Mouse (Mus musculus) layer of hippocampus, postnatal 14 days (tissue): ENCODE measurements at regions not wholly inside any gene's neighbourhood (a gene's known extent, or its start where the extent isn't known, plus 50 kb on each side); places are given as distances from the start of the nearest gene placed in this dataset.
A peak's percentile ranks its signal among the peaks of the same experiment; 100 is the strongest.
"Not testable (repeated sequence)": the region's sequence is repeated elsewhere in the genome, so short reads cannot be mapped to it uniquely, and the experiment has no call there.

ENCODE experiments used
- DNase-seq, 2 experiments: peaks; one replicate each; pipeline ENCODE4 v3.0.0; 2021 to 2022; ENCODE audit warnings: low spot score in 2 of 2, mixed read lengths in 1 of 2

DNA sequence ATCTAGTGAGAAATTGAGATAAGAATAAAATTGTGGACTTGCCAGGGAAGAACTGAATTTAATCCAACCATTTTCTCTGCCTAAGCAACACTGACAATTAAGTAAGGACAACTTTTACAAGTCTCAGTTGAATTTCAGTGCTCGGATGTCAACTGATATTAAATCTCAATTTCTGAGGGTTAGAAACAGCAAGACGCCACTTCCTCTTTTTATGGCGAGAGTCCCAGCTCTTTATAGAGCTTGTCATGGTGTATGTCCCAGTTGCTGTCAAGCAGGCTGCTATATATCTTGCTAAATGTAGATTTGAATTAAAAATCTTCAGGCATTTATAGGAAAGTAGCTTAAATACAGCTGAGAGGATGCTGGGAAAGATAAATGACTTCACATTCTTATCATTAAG, 697.8 kb upstream of the Got2 start:
- DNase-seq: no peak

DNA sequence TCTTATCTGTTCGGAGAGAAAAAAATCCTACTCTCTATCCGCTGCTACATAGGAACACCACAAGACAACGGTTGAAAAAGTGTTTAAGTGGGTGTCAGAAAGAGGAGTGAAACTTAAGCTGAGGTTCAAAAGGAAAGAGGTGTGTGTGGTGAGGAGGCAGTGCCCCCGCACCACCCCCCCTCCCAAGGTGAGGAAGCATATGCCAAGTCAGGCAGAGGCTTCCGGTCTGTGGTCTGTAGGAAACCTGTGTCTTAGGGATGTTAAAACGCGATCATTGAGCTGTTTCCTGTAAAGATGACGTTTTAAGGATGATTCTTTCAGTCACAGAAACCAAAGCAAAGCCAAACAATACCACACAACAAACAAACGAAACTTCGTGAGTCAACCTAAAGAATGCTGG, 664.2 kb upstream of the Got2 start:
- no peak for DNase-seq

DNA sequence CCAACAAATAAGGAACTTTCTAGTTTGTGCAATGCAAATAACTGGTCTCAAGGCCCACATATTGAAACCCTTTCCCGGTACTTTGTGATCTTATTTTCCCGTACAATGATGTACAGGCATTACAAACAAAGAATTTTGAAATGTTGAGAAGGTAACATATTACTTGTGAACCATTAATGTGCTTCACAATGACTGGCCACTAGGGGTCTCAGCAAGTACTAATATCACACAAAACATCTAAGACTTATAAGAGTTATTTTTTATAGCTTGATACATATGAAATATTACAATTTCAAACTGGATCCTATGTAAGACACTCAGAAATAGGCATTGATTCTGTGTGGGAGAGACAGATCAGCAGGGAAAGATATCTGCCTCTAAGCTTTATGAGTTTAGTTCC, 662.1 kb upstream of the Got2 start:
- DNase-seq: no peak

DNA sequence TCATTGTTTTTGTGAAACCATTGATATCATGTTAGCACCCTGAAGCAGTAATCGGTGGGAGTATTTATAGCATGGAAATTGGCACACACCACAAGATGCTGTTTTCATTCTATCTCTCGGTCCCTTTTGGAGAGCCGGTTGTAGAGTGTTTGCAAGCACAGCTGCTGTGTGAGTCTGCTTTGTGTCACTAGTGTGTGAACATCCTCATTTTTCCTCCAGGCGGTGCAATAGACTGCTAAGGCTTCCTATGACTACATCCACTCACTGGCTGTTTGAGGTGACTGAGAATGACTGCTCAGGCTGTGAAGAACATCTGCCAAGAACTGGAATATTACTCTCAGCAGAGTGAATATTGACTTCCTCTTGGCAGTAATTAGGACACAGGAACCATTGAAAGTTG, 660.3 kb upstream of the Got2 start:
- peak in 1 of 2 experiments; percentile 10 for DNase-seq

DNA sequence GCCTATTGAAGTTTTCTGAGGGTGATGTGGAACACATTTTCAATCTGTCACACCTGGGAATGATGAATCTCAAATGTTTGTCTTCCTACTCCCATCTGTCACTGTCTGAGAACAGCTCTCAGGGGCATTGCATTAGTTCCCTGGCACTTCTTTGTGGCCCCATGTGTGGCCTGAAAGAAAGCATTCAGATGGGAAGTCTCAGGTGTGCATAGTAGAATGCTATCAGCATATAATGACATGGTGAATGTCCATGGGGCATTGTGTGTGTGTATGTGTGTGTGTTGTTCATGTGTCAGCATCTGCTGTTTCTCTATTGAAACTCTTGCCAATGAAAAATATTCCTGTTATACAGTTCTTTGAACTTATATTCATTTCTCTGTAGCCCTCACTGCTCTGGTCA, 659.8 kb upstream of the Got2 start:
- DNase-seq: no peak

DNA sequence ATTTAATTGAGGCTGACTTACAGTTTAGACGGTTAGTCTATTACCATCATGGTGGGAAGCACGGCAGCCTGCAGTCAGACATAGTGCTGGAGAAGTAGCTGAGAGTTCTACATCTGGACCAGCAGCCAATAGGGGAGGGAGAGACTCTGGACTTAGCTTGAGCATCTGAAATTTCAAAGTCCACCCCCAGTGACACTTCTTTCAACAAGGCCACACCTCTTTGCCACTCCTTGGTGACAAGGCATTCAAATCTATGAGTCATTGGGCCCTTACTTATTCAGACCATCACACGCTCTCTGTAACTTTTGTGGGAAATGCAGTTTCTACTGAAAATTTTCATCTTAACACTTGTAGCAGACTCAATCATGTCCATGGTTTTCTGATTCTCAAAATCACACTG, 653.9 kb upstream of the Got2 start:
- no peak for DNase-seq

DNA sequence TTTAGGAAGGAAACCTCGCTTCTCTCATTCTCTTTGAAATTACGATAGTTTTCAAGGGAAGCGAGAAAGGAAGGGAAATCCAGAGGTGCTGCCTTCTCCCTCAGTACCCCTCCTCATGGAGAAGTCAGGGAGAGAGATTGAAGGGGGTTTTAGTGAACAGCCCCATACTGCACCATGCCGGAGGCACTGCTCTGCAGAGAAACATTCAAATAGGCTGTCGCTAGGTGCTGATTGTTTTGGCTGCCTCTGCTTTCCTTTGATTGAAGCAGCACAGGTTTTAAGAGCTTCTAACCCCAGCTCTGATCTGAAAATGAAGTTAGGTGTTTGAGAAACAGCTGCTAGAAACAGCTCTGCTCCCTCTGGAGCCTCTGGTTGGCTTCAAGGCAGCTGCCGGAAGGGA, 610.5 kb upstream of the Got2 start:
- DNase-seq: no peak

DNA sequence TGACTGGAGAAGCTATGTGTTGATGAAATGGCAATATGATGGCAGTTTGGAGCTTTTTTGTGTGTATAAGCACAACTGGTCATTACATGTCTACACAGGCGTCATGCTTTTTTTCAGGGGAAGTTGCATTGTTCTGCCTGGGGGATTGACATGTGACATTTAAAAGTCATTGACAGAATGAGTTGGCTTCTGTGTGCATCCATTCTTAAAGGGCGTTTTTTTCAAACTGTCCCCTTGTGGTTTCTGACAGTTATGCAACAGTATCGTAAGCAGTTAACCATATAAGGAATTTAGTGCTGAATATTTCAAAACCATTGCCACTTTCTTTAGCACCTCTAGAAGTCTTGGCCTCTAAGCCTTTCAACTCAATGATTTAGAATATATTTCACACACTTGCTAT, 607.1 kb upstream of the Got2 start:
- DNase-seq: no peak

DNA sequence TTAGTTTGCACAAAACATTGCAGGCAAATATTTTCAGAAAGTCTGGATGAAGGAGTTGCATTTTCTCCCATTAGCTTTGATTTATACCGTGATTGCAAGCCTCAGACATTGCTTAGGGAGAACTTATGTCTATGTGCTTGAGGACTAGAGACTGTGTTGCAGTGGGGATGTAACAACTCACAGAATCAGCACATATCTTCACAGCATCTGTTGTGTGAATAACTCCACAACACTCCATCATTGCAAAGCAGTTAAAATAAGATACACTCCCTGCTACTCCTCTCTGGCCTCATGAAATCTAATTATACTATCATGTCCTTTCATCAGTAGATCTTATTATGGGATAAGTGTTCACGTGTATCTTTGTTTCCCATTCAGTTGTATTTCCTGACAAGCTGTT, 601.5 kb upstream of the Got2 start:
- DNase-seq: no peak

DNA sequence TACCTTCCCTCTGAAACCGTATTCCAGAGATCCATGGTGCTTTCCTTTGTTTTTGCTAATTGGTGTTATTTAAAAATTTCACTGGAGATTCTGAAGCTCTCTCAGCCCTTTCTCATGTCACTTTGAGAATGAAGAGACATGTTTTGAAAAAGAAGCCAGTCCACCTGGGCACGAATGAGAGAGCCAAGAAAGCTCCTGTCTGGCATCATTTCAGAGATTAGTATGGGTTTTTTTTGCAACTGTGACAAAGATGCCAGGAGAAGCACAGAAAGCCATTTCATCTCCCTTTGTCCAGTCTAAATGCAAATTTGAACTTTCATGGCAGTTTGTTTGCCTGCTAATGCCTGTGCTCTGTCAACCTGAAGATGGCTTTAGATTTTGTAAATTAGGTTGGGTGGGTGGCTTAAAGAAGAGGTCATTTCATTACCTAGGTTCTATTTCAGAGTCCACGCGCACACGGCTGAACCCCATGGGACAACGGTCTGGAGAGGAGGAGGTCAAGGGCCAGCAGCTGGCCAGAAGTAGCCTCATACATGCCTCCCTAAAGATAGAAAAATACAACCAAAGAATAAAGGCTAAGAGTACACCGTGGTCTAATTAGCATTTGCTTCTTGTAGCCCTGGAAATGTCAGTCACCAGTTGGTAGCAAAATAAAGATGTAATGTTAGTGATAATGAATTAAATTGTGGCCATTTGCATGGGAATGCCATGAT, 600.5 kb upstream of the Got2 start:
- no peak for DNase-seq

DNA sequence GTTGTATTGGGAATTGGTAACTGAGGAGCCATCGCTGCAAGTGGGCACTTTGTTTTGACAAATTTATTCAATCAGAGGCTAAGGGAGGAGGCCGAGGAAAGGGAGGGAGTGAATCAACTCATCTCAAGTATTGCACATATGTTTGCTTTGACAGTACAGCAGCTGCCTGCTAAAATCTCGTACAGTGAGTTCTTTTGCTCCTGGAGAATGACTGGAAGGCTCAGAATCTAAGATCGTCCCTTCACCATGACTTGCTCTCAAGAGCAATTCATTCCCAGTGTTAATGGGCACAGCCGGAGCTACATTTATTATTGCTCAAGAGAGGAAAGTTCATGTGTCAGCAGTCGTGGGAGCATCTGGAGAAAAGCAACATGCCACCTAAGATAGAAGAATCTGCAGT, 567.6 kb upstream of the Got2 start:
- peak; percentile 16 to 54 for DNase-seq

DNA sequence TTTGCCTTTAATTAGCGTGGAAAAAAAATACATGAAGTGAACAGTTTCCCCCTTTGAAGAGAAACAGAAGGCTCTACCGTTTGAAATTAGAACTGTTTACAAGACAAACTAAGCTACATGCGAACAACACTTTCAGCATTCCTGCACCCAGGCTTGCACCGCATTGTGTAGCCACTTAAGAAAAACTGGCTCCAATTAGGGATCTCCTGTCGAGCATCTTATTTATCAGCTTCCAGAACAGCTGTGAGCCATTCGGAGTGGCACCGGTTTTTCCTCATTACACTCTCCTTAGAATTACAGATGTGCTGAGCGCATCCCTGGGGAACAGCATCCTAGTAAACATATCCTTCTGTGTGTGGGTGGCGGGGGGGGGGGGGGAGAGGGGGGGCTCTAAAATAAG, 567.0 kb upstream of the Got2 start:
- peak; percentile 8 to 13 for DNase-seq

DNA sequence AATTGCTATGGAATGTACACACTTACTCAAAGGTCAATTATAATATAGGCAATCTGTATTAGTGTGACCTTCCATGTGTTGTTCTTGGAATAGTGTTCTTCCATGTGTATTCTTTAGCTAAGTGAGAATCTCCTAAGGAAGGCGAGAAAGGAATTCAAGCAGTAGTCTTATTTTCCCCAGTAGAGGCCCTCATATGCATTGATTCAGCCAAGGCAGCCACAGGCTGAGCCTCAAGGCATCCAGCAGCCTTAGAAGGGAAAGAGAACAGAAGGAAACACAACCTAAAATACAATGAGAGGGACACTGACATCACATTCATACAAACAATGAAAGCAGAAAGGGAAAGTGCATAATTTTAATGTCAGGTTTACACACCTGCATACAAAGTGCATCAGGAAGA, 541.4 kb upstream of the Got2 start:
- no peak for DNase-seq

DNA sequence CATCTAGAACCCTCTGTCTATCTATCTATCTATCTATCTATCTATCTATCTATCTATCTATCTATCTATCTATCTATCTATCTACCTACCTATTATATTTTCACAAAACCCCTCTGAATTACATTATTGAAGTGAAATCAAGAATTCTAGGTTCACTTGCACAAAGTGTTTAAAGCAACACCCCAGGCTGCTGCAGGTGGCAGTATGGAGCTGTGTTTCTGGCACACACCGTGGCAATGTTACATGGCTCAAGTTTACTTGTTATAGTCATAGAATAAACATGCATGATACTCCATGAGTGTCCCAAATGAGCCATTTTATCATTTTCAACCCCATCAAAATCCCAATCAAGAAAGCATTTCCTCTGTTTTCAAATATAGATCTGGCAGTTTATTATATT, 538.6 kb upstream of the Got2 start:
- DNase-seq: peak in 1 of 2 experiments; percentile 12

DNA sequence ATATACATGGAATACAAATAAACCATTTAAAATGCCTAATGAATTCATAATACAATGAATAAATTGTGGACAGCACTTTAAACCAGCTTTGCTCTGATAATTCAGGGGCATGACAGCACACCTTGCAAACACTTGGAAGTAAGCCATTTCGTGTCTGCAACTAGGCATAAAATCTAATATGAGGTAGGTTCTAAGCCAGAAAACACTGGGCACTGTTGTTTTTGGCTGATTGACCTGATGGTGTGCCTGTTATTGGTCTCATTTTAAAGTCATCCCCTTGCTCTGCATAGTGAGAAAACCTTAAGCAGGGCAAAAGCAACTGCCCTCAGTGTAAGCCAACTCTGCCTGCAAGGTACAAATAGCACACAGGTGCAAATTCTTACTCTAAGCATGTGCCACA, 521.3 kb upstream of the Got2 start:
- no peak for DNase-seq

DNA sequence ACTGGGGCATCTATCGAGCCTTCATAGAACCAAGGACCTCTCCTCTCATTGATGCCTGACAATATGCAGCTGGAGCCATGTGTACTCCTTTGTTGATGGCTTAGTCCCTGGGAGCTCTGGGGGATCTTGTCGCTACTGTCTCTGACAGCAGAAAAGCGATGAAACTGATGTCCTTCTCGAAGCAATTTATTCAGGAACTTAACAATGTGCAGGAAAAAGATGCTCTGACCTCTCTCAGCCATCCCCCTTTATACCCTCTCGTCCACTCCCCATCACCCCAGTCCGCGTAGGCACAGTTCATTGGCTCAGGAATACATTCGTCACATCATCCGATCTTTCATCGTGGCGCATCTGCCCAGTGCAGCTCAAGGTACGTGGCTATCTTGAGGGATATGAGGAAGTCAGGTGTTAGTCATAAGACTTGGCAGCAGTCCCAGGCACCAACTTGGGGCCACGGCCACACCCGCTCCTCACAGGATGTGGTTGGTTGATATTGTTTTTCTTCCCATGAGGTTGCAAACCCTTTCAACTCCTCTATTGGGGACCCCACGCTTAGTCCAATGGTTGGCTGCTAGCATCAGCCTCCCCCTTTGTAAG, 516.3 kb upstream of the Got2 start:
- DNase-seq: no peak

DNA sequence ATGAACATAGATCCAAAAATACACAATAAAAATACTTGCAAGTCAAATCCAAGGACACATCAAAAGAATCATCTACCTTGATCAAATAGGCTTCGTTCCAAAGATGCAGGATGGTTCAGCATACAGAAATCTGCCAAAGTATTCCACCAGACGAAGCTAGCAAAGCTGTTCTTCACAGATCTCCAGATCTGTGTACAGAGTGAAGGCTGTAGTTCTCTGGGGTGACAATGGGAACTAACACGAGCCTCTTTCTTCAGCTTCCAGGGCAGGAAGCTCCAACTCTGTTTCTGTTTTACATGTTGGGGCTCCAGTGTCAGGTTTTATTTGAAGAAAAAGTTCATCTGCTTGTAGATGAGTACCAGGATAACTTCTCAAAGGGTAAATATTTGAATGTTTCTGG, 515.3 kb upstream of the Got2 start:
- no peak for DNase-seq

DNA sequence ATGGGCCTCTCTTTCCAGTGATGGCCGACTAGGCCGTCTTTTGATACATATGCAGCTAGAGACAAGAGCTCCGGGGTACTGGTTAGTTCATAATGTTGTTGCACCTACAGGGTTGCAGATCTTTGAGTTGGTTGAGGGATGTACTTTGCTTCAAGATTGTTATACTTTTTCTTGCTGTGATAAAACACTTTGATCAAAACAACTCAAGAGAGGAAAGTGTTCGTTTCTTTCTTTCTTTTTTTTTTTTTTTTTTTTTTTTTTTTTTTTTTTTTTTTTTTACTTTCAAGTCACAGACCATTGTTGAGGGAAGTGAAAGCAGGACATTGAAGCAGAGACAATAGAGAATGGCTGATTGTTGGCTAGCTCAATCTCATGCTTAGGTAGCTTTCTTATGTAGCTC, 511.0 kb upstream of the Got2 start:
- not testable (repeated sequence) for DNase-seq

DNA sequence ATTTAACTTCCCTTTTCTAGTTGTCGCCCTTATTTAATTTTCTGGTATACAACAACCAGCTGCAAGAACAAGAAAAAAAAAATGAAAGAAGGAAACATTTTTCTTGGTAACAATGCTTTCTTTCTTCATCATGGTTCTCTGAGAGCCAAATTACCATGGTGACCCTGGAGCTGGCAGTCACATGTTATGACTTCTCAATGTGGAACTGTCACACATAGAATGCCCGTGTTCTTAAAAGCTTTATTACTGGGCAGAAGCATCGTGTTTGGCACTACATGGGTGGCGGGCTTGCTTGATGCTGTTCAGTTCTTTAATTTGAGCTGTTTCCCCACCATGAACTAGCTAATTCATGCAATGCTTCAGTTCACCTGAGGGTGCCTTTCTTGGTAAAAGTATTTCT, 504.7 kb upstream of the Got2 start:
- peak; percentile 21 to 55 for DNase-seq

DNA sequence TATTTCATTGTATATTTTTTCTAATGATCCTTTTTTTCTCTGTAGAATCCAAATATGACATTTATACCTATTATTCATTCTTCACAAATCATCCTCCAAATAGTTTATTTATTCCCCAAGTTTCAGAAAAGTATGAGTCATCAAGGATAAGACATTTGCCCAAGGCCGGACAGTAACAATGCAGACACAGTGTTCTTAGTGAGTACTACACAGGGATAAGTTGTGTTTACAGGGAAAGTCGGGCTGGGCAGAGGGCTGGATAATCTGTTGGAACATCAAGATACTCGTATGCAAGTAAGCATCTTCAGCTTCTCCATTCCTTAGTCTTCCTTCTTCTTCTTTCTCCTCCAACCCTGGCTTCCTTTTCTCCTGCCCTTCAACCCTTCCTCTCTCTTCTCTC, 500.9 kb upstream of the Got2 start:
- DNase-seq: no peak

DNA sequence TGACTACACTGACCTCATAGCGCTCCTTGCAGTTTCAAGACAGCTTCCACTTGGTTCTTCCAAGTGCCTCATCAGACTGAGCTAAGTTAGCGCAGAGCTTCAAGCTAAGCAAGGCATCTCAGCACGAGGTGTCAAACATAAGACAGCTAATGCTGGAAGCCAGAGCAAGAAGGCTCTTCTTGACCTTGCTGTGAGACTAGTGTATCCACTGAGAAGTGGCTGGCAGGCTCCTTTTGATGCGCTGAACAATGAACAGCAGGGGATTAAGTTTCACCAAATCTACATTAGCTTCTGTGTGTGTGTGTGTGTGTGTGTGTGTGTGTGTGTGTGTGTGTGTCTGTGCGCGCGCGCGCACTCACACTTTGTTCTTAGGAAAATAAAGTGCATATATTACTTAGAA, 482.2 kb upstream of the Got2 start:
- no peak for DNase-seq

DNA sequence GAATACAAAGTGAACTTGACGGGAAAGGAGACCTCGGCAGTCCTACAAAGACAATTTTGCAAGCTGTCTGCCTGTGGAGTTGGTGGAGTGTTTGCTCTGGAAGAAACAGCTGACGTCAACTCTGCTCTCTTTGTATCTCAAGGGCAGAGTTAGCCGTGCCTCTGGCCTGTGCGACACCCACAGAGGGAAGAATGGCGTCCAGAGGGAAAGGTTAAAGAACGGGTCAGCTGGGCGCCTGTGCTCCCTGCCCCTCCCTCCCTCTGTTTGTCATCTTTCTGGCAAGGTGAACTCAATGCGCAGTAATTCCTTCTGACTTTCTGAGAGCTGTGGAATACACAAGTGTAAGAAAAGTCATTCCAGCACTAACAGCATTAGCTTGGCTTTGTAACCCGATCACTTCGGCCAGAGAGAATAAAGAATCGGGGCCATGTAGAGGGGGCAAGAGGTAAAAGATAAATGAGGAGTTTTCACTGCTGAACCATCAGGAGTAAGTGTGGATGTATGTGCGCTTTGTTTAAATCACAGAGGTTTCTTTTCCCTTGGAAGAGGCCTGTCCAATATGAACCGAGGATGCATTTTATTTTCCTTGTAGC, 474.6 kb upstream of the Got2 start:
- no peak for DNase-seq

DNA sequence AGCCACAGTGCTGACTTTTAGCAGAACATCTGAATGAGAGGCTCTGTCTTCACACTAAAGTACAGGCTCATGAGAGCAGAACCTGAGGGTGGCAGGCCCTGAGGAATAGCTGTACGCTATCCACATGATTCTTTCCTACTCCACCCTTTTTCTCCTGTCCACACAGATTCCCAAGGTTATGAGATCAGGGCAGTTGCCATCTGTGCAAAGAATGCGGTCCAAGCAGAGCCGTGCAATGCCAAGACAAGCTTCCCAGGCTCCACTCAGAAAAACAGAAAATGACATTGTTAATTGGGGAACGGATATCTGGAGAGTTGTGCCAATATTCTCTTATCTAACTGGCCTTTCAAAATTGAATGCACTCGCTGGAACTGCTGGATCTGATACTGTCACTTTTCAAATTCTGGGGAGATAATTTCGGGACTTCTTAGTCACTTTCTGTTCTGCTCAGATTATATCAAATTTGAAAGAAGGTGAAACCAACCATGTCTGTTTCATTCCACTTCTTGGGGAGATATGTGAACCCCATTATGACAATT, 462.3 kb upstream of the Got2 start:
- DNase-seq: peak in 1 of 2 experiments; percentile 10
